Mouse (Mus musculus) forebrain, embryonic 12.5 days (tissue): ENCODE measurements around the gene Urb2. TPM values are rescaled to one million over a fixed set of nuclear protein-coding genes. Genes with fewer than 3 reads are reported as not detected.

Experiments
- ATAC-seq: fragments of 200-750 bp; cut with Nextera tagmentation; 2 replicates; pipeline ENCODE4 v1.8.0; 2017; ENCODE audit warnings: moderate TSS enrichment; ENCODE audit not compliant: low FRiP score
- H3K27ac ChIP-seq: fragments of 300-500 bp; sonication (generic); 2 replicates; pipeline ENCODE4 v1.5.1; 2016; ENCODE audit warnings: mild to moderate bottlenecking
- H3K27me3 ChIP-seq: fragments of 300-500 bp; sonication (generic); 2 replicates; pipeline ENCODE4 v1.6.1; 2016; ENCODE audit warnings: mild to moderate bottlenecking
- H3K36me3 ChIP-seq: fragments of 300-500 bp; sonication (generic); replicated peaks from 2 replicates; pipeline ENCODE4 v1.6.1; 2016; ENCODE audit warnings: mild to moderate bottlenecking
- H3K4me1 ChIP-seq: fragments of 300-500 bp; sonication (generic); 2 replicates; pipeline ENCODE4 v1.6.1; 2016
- H3K4me2 ChIP-seq: fragments of 300-500 bp; sonication (generic); 2 replicates; pipeline ENCODE4 v1.6.1; 2016; ENCODE audit warnings: mild to moderate bottlenecking, moderate library complexity
- H3K4me3 ChIP-seq: fragments of 300-500 bp; sonication (generic); replicated peaks from 2 replicates; pipeline ENCODE4 v1.5.1; 2016; ENCODE audit warnings: mild to moderate bottlenecking
- H3K9ac ChIP-seq: fragments of 300-500 bp; sonication (generic); 2 replicates; pipeline ENCODE4 v1.6.1; 2016; ENCODE audit warnings: mild to moderate bottlenecking
- H3K9me3 ChIP-seq: fragments of 300-500 bp; sonication (generic); 2 replicates; pipeline ENCODE4 v1.6.1; 2016
- WGBS: fragments of 180-500 bp; shearing (Covaris S2); methylation state at CpG from one replicate; pipeline ENCODE4 v1.1.7; 2016; 5-methylcytosine and 5-hydroxymethylcytosine counted together
- microRNA counts: library from miRNA; unstranded; fragments of <30 nt; microRNA quantifications from one replicate; lab custom pipeline; 2017
- microRNA-seq: library from miRNA; unstranded; fragments of <30 nt; microRNA quantifications from one replicate; pipeline ENCODE4, GENCODE M21; 2017
- polyA plus RNA-seq: library from polyadenylated mRNA; unstranded; fragments of >200 nt; fragmentation: Nextera tagmentation; extraction: Ambion mirVana; gene quantifications from 2 replicates; pipeline ENCODE4 v1.2.1, GENCODE M21; 2016

Gene Urb2
- polyA plus RNA-seq, 1 experiment from 2014 or later: 6.5 TPM

GRCm38 (mm10) chr8:124082616-124083015 is 61.3 kb downstream of the Urb2 start:
- no peaks in the 10 kb centered on the region for H3K36me3 ChIP-seq
- H3K9ac ChIP-seq: no peak overlapping the region
- no peak overlapping the region for H3K4me3 ChIP-seq
- ATAC-seq: no peak
- WGBS: 92% methylated on average over 8 of the region's 8 CpGs
- H3K9me3 ChIP-seq: no peaks in the 10 kb centered on the region
- H3K4me2 ChIP-seq: no peak overlapping the region
- no peak overlapping the region for H3K27ac ChIP-seq
- peaks cover 9% of the 10 kb centered on the region; the same call in 1 of the 2 replicates for H3K4me1 ChIP-seq
- peaks cover 3% of the 10 kb centered on the region; the same call in 1 of the 2 replicates for H3K27me3 ChIP-seq

GRCm38 (mm10) chr8:124083611-124084010 is 62.3 kb downstream of the Urb2 start:
- H3K9me3 ChIP-seq: no peaks in the 10 kb centered on the region
- H3K4me1 ChIP-seq: peaks cover 15% of the 10 kb centered on the region; the same call in 1 of the 2 replicates
- no peak overlapping the region for H3K27ac ChIP-seq
- 80% methylated on average over 7 of the region's 7 CpGs for WGBS
- no peak overlapping the region for H3K4me2 ChIP-seq
- H3K27me3 ChIP-seq: peaks cover 3% of the 10 kb centered on the region; the same call in 1 of the 2 replicates
- ATAC-seq: no peak
- peak overlapping the region; percentile 7; the same call in 1 of the 2 replicates for H3K9ac ChIP-seq
- H3K4me3 ChIP-seq: no peak overlapping the region
- no peaks in the 10 kb centered on the region for H3K36me3 ChIP-seq

- no peaks in the 10 kb centered on the region for H3K36me3 ChIP-seq
- peaks cover 9% of the 10 kb centered on the region; the same call in 1 of the 2 replicates for H3K4me1 ChIP-seq
- 76% methylated on average over 4 of the region's 4 CpGs for WGBS
- no peak overlapping the region for H3K4me3 ChIP-seq
- no peak overlapping the region for H3K4me2 ChIP-seq
- H3K9me3 ChIP-seq: no peaks in the 10 kb centered on the region
- H3K9ac ChIP-seq: no peak overlapping the region
- peaks cover 1% of the 10 kb centered on the region; the same call in 1 of the 2 replicates for H3K27me3 ChIP-seq
- no peak for ATAC-seq
- no peak overlapping the region for H3K27ac ChIP-seq
These were observed 64.4 kb downstream of the Urb2 start for GRCm38 (mm10) chr8:124085668-124086067.

- H3K9me3 ChIP-seq: no peaks in the 10 kb centered on the region
- no peaks in the 10 kb centered on the region for H3K36me3 ChIP-seq
- ATAC-seq: no peak
- no peak overlapping the region for H3K9ac ChIP-seq
- no peaks in the 10 kb centered on the region; the same call in 1 of the 2 replicates for H3K27me3 ChIP-seq
- WGBS: 37% methylated on average over 11 of the region's 11 CpGs
- H3K4me1 ChIP-seq: peaks cover 7% of the 10 kb centered on the region; the same call in 1 of the 2 replicates
- no peak overlapping the region for H3K4me2 ChIP-seq
- H3K27ac ChIP-seq: no peak overlapping the region
- no peak overlapping the region for H3K4me3 ChIP-seq
These were observed 66.8 kb downstream of the Urb2 start for GRCm38 (mm10) chr8:124088092-124088613.

DNA sequence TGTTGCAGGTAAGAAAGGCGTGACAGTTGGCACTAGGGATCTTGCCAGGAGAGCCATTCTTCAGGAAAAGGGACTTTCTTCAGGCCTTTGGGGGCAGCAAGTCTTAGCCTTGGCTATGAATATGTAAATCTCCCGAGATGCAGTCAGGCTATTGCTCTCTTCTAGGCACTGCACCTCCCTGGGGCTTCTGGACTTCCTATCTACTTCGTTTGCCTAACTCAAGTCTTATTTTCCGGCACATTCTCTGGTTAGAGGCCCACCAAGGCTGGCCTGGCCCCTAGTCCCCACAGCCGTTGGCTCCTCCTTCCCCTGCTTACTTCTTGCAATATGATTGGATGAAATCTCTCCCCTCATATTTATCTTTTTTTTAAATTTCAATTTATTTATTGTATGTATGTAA is 67.7 kb downstream of the Urb2 start:
- H3K4me2 ChIP-seq: no peak overlapping the region
- no peak overlapping the region for H3K4me3 ChIP-seq
- H3K4me1 ChIP-seq: peaks cover 7% of the 10 kb centered on the region; the same call in 1 of the 2 replicates
- no peak for ATAC-seq
- no peaks in the 10 kb centered on the region; the same call in 1 of the 2 replicates for H3K27me3 ChIP-seq
- 83% methylated on average over 5 of the region's 5 CpGs for WGBS
- no peaks in the 10 kb centered on the region for H3K36me3 ChIP-seq
- no peaks in the 10 kb centered on the region for H3K9me3 ChIP-seq
- H3K9ac ChIP-seq: no peak overlapping the region
- no peak overlapping the region for H3K27ac ChIP-seq

- 91% methylated on average over 5 of the region's 5 CpGs for WGBS
These were observed 69.2 kb downstream of the Urb2 start for GRCm38 (mm10) chr8:124090473-124090872.

More at GRCm38 (mm10) chr8:124090473-124090872, 69.2 kb downstream of the Urb2 start:
- no peaks in the 10 kb centered on the region; the same call in 1 of the 2 replicates for H3K27me3 ChIP-seq
- ATAC-seq: no peak
- no peak overlapping the region for H3K27ac ChIP-seq
- H3K4me3 ChIP-seq: no peak overlapping the region
- H3K4me1 ChIP-seq: peaks cover 7% of the 10 kb centered on the region; the same call in 1 of the 2 replicates
- H3K36me3 ChIP-seq: no peaks in the 10 kb centered on the region
- H3K9me3 ChIP-seq: no peaks in the 10 kb centered on the region
- no peak overlapping the region for H3K9ac ChIP-seq
- no peak overlapping the region for H3K4me2 ChIP-seq

MicroRNAs encoded within 50 kb of the gene (microRNA counts, 519-probe panel; counts per million panel counts)
- microRNA mmu-miR-1967 (lab: Ali Mortazavi, UCI): not detected

Small RNA genes lying within 50 kb of the gene (microRNA-seq; reads per million reads assigned to microRNA genes)
- not detected for gene Mir1967

Other genes starting within 250 kb of the Urb2 start
- gene Rab4a, start 215.5 kb upstream of the Urb2 start, polyA plus RNA-seq: 61.4 and 63.9 TPM in 2 replicates
- 11.7 and 12.3 TPM in 2 replicates for gene Ccsap, start 161.3 kb upstream of the Urb2 start, polyA plus RNA-seq
- 0.94 and 2.4 TPM in 2 replicates for gene Acta1, start 126.8 kb upstream of the Urb2 start, polyA plus RNA-seq
- 50.3 and 56.2 TPM in 2 replicates for gene Nup133, start 72.2 kb upstream of the Urb2 start, polyA plus RNA-seq
- 16.1 and 17.3 TPM in 2 replicates for gene Abcb10, start 38.4 kb upstream of the Urb2 start, polyA plus RNA-seq
- gene Taf5l, start 111 bp upstream of the Urb2 start, polyA plus RNA-seq: 38.7 and 39.8 TPM in 2 replicates
- gene Galnt2, start 209.9 kb downstream of the Urb2 start, polyA plus RNA-seq: 62.5 and 71.8 TPM in 2 replicates